Mouse (Mus musculus): ENCODE results near the gene Tnpo3. TPM values are rescaled to one million over a fixed set of nuclear protein-coding genes. Genes with fewer than 3 reads are reported as not detected.

Tnpo3 gene
- total and polyA plus RNA-seq, 3 experiments: 64.9 to 148 (median 139) TPM

GRCm38 (mm10) chr6:29524034-29524489, 85.6 kb downstream of the Tnpo3 start:
- TF ChIP-seq TAL1 (IDR thresholded peaks at IDR 0.05; ENCODE audit: low read length) (no peak), ETS1 (IDR thresholded peaks at IDR 0.05; ENCODE audit: low read depth, low read length) (no peak), JUND (IDR thresholded peaks at IDR 0.05; ENCODE audit: low read depth, low read length) (no peak), MXI1 (IDR thresholded peaks at IDR 0.05; ENCODE audit: low read depth, low read length) (no peak), HCFC1 (IDR thresholded peaks at IDR 0.05; ENCODE audit: low read depth, low read length) (no peak), ZNF384 (IDR thresholded peaks at IDR 0.05; ENCODE audit: low read depth, low read length) (no peak), USF2 (IDR thresholded peaks at IDR 0.05; ENCODE audit: borderline replicate concordance in 1 of 2, insufficient read depth in 1 of 2, low read depth in 1 of 2, low read length in 2 of 2) (no peak), POLR2AphosphoS2 (IDR thresholded peaks at IDR 0.05; ENCODE audit: low read length) (no peak), MEF2A (IDR thresholded peaks at IDR 0.05; ENCODE audit: extremely low read depth, insufficient replicate concordance, low read depth, low read length, poor library complexity, severe bottlenecking) (no peak), NRF1 (IDR thresholded peaks at IDR 0.05; ENCODE audit: insufficient read depth, low read depth, low read length, poor library complexity, severe bottlenecking) (no peak), CTCF (IDR thresholded peaks at IDR 0.05 in 2 of 3, conservative IDR thresholded peaks at IDR 0.05 in 1 of 3; ENCODE audit: control insufficient read depth in 1 of 3, insufficient read depth in 1 of 3, low read depth in 2 of 3, low read length in 3 of 3, poor library complexity in 1 of 3, severe bottlenecking in 1 of 3) (no peak), CHD1 (IDR thresholded peaks at IDR 0.05; ENCODE audit: low read depth, low read length) (no peak), ELF1 (IDR thresholded peaks at IDR 0.05; ENCODE audit: low read depth, low read length) (no peak), MAZ (IDR thresholded peaks at IDR 0.05; ENCODE audit: low read depth, low read length) (no peak), RCOR1 (IDR thresholded peaks at IDR 0.05; ENCODE audit: low read depth, low read length) (no peak), EP300 (IDR thresholded peaks at IDR 0.05; ENCODE audit: low read depth in 1 of 2, low read length in 2 of 2) (no peak), TCF12 (IDR thresholded peaks at IDR 0.05; ENCODE audit: low read depth, low read length) (no peak), SMC3 (IDR thresholded peaks at IDR 0.05; ENCODE audit: low read depth, low read length) (no peak), MAX (IDR thresholded peaks at IDR 0.05; ENCODE audit: low read length) (no peak), MAFK (IDR thresholded peaks at IDR 0.05; ENCODE audit: borderline replicate concordance, low read depth, low read length) (no peak)
- H3K79me2 ChIP-seq (ENCODE audit: control insufficient read depth, insufficient read depth, low read length, poor library complexity): no peaks in the 10 kb centered on the region; the same call in 1 of the 2 replicates
- peaks cover 0 to 12% of the 10 kb centered on the region in 2 experiments; a peak in 3 of 4 replicates for H3K4me1 ChIP-seq (ENCODE audit: control insufficient read depth in 1 of 2, insufficient read depth in 2 of 2, low read length in 2 of 2)
- H3K27ac ChIP-seq (ENCODE audit: control insufficient read depth, low read depth, low read length): no peak overlapping the region
- H3K4me3 ChIP-seq (ENCODE audit: control insufficient read depth in 1 of 2, insufficient read depth in 1 of 2, low read depth in 2 of 2, low read length in 2 of 2): no peak overlapping the region
- peaks cover 0 to 7% of the 10 kb centered on the region in 2 experiments; a peak in 2 of 4 replicates for H3K36me3 ChIP-seq (ENCODE audit: control insufficient read depth in 1 of 2, insufficient read depth in 2 of 2, low read length in 2 of 2)
- H3K27me3 ChIP-seq (ENCODE audit: control insufficient read depth in 1 of 2, insufficient read depth in 2 of 2, low read length in 2 of 2): peaks cover 0 to 3% of the 10 kb centered on the region in 2 experiments; a peak in 2 of 4 replicates
- no peaks in the 10 kb centered on the region for H3K9me3 ChIP-seq (replicated peaks; ENCODE audit: insufficient read depth, low read length)
- no peak for DNase-seq (ENCODE audit: low read depth, low spot score)
- no peak overlapping the region for H3K9ac ChIP-seq (ENCODE audit: control insufficient read depth, low read depth, low read length, poor library complexity, severe bottlenecking)

Data from MEL (cell line).